Mouse (Mus musculus) midbrain, embryonic 13.5 days (tissue): ENCODE data around the gene Foxn2. TPM values are rescaled to one million over a fixed set of nuclear protein-coding genes. Genes with fewer than 3 reads are reported as not detected.

Experiments used
- ATAC-seq: fragments of 200-750 bp; cut with Nextera tagmentation; 2 replicates; pipeline ENCODE4 v1.8.0; 2017; ENCODE audit warnings: mild to moderate bottlenecking, moderate TSS enrichment, moderate library complexity
- H3K27ac ChIP-seq: fragments of 300-500 bp; sonication (generic); 2 replicates; pipeline ENCODE4 v1.5.1; 2015; ENCODE audit warnings: inconsistent platforms, mild to moderate bottlenecking, moderate library complexity
- H3K27me3 ChIP-seq: fragments of 300-500 bp; sonication (generic); 2 replicates; pipeline ENCODE4 v1.6.1; 2015; ENCODE audit warnings: mild to moderate bottlenecking, inconsistent platforms
- H3K36me3 ChIP-seq: fragments of 300-500 bp; sonication (generic); 2 replicates; pipeline ENCODE4 v1.6.1; 2015; ENCODE audit warnings: mild to moderate bottlenecking, inconsistent platforms
- H3K4me1 ChIP-seq: fragments of 300-500 bp; sonication (generic); replicated peaks from 2 replicates; pipeline ENCODE4 v1.6.1; 2015; ENCODE audit warnings: inconsistent platforms
- H3K4me2 ChIP-seq: fragments of 300-500 bp; sonication (generic); replicated peaks from 2 replicates; pipeline ENCODE4 v1.6.1; 2015; ENCODE audit warnings: moderate library complexity, mild to moderate bottlenecking, inconsistent platforms
- H3K4me3 ChIP-seq: fragments of 300-500 bp; sonication (generic); replicated peaks from 2 replicates; pipeline ENCODE4 v1.5.1; 2015; ENCODE audit warnings: mild to moderate bottlenecking, inconsistent platforms
- H3K9ac ChIP-seq: fragments of 300-500 bp; sonication (generic); replicated peaks from 2 replicates; pipeline ENCODE4 v1.6.1; 2015; ENCODE audit warnings: mild to moderate bottlenecking, inconsistent platforms
- H3K9me3 ChIP-seq: fragments of 300-500 bp; sonication (generic); 2 replicates; pipeline ENCODE4 v1.6.1; 2016; ENCODE audit warnings: mild to moderate bottlenecking, inconsistent platforms
- WGBS: fragments of 180-500 bp; shearing (Covaris S2); methylation state at CpG from one replicate; pipeline ENCODE4 v1.1.7; 2015; 5-methylcytosine and 5-hydroxymethylcytosine counted together
- polyA plus RNA-seq: library from polyadenylated mRNA; unstranded; fragments of >200 nt; fragmentation: Nextera tagmentation; extraction: Ambion mirVana; gene quantifications from 2 replicates; pipeline ENCODE4 v1.2.1, GENCODE M21; 2015

Gene Foxn2
- polyA plus RNA-seq, 1 experiment from 2014 or later = 9.6 TPM

GRCm38 (mm10) chr17:88530667-88531066, 90.2 kb downstream of the Foxn2 start:
- Histone ChIP-seq H3K27me3 (no peaks in the 10 kb centered on the region), H3K27ac (peak overlapping the region; percentile 86), H3K4me2 (peak overlapping the region; percentile 77), H3K4me3 (peak overlapping the region; percentile 66), H3K9ac (peak overlapping the region; percentile 82), H3K4me1 (peaks cover 14% of the 10 kb centered on the region), H3K9me3 (no peaks in the 10 kb centered on the region), H3K36me3 (0 out of 2 replicates have a peak, but pooled peaks cover 6% of the 10 kb centered on the region)
- 3% methylated on average over 11 of the region's 11 CpGs for WGBS
- ATAC-seq = no peak

GRCm38 (mm10) chr17:88531176-88531575, 90.7 kb downstream of the Foxn2 start:
- peak overlapping the region; percentile 82; the same call in 1 of the 2 replicates for H3K9ac ChIP-seq
- H3K4me2 ChIP-seq = peak overlapping the region; percentile 77
- no peaks in the 10 kb centered on the region for H3K27me3 ChIP-seq
- 54% methylated on average over 6 of the region's 6 CpGs for WGBS
- peak overlapping the region; percentile 66 for H3K4me3 ChIP-seq
- no peak for ATAC-seq
- 0 out of 2 replicates have a peak, but pooled peaks cover 6% of the 10 kb centered on the region for H3K36me3 ChIP-seq
- no peaks in the 10 kb centered on the region for H3K9me3 ChIP-seq
- H3K27ac ChIP-seq = no peak overlapping the region
- peaks cover 14% of the 10 kb centered on the region for H3K4me1 ChIP-seq

GRCm38 (mm10) chr17:88537842-88538430, 97.4 kb downstream of the Foxn2 start:
- Histone ChIP-seq H3K27me3 (no peaks in the 10 kb centered on the region), H3K27ac (no peak overlapping the region), H3K4me2 (no peak overlapping the region), H3K9ac (no peak overlapping the region), H3K4me3 (no peak overlapping the region), H3K36me3 (0 out of 2 replicates have a peak, but pooled peaks cover 6% of the 10 kb centered on the region), H3K9me3 (no peaks in the 10 kb centered on the region), H3K4me1 (no peaks in the 10 kb centered on the region)
- WGBS = 92% methylated on average over 8 of the region's 8 CpGs
- no peak for ATAC-seq

Other genes starting within 250 kb of the Foxn2 start
- 30.9 and 33.7 TPM in 2 replicates for gene Ppp1r21, start 89.4 kb downstream of the Foxn2 start, polyA plus RNA-seq
- gene Ston1, start 157.0 kb downstream of the Foxn2 start, polyA plus RNA-seq = 0.89 and 1.7 TPM in 2 replicates
- 0.12 and 0.28 TPM in 2 replicates for gene Gtf2a1l, start 227.9 kb downstream of the Foxn2 start, polyA plus RNA-seq